Mouse (Mus musculus) left cerebral cortex, postnatal 14 days (tissue): ENCODE data around the gene Srsf2. TPM values are rescaled to one million over a fixed set of nuclear protein-coding genes. Genes with fewer than 3 reads are reported as not detected.

Experiments used
- DNase-seq, 2 experiments: peaks; one replicate each; pipeline ENCODE4 v3.0.0; 2021 to 2022; ENCODE audit warnings: low spot score in 2 of 2, mixed read lengths in 1 of 2
- intact Hi-C: fragments of 180-260 bp; cut with DNase I; formaldehyde crosslinking; loops from one replicate; pipeline ENCODE4 v1.15.1; 2025
- total RNA-seq, 2 experiments: library from RNA; stranded (reverse); gene quantifications; 2 replicates each; pipeline ENCODE4 v1.2.3; 2021

The Srsf2 gene
- total RNA-seq, 2 experiments from 2014 or later, result 161 to 168 TPM

DNA sequence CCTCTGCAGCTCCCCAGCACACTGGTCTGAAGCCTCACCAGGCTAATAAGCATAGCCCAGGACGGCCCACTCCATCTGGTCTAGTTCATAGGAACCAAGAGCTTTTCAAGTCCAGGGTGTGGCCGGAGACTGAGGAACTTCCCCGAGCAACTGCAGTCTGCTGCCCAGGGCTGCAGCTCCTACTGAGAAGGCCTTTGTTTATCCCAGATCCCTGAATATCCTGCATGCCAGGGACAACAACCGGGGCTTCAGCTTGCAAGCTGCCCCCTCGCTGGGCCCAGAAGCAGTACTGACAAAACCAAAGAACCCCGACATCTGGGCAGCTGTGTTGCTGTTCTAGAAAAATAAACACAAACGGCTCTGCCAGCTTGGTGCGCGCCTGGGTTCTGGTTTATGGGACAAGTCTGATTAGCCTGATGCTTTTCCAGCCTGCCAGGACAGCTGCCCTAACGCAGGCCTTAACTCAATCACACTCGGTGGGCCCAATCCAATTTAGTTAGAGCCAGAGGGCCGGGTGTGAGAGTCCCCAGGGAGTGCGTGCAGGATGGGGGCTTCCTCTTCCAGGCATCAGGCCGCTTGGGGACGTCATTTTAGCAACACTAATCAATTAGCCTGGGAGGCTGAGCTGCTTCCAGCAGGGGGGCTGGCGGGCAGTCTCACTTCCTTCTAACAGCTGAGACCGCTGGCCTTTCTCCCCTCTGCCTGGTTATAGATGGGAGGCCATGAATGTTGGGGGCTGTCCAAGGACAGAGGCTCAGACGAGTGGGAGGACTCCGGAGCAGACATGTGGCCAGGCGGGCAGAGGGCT is 38.6 kb downstream of the Srsf2 start:
- no peak for DNase-seq
- intact Hi-C loops, result no loop called here

DNA sequence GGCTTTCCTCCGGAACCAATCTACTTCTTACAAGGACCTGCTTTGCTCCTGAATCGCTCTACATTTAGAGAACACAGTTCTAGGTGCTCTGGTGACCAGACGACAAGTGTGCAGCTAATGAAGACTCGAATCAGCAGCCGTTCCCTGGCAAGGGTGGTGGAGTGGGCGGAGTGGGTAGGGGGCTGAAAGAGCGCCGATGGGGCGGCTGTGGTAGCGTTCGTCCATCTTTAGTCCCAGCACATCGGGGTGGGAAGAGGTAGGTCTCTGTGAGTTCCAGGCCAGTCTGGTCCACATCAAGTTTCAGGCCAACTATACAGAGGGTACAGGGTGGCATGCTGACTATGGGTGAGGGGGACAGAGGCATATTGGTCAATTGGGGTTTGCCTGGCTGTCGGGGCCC is 39.3 kb downstream of the Srsf2 start:
- no peak for DNase-seq
- intact Hi-C loops, result no loop called here

- intact Hi-C loops, result no loop called here
- no peak for DNase-seq
Measured at GRCm38 (mm10) chr11:116812793-116813529, 39.9 kb downstream of the Srsf2 start.

GRCm38 (mm10) chr11:116810983-116811901 is 41.7 kb downstream of the Srsf2 start:
- intact Hi-C loops, result no loop called here

DNA sequence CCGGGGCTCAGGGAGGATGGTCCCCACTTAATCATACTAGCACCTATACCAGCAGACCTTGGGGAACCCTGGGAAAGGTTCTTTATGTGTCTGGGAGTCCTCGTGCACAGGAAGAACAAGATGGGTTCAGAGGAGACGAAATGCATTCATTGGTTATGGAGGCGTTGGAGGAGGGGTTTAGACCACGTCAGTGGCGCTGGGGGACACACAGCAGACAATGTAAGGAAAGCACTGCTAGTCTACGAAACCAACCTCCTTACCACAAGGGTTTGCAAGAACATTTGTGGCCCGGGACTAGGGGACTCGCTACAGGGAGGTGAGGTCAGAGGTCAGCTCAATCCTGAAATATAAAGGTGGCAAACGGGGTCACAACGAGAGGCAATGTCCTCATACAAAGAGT is 42.4 kb downstream of the Srsf2 start:
- DNase-seq, result no peak
- intact Hi-C loops, result no loop called here

More at GRCm38 (mm10) chr11:116810983-116811901, 41.7 kb downstream of the Srsf2 start:
- peak; percentile 85 to 88 for DNase-seq

DNA sequence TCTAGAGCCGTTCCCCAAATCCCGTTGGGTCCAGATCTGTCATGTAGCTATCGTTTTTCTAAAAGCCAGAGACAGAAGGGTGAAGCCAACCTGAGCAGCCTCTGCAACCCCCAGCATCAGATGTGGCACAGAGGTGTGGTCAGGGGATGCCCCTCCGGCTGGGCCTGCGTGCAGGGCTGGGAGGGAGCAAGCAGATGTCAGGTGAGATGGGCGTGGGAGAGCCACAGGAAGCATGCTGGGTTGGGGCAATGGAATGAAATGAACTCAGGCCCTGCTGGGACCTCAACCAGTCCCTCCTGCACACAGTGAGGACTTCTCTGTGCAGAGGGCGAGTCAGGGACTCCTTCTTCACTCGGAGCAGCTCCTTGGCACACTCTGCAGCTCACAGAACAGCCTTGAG is 43.4 kb downstream of the Srsf2 start:
- intact Hi-C loops, result loop anchor here (5.0 kb wide), 1 partner anchor 137 kb away; no protein-coding TSS in a partner anchor
- DNase-seq, result no peak

DNA sequence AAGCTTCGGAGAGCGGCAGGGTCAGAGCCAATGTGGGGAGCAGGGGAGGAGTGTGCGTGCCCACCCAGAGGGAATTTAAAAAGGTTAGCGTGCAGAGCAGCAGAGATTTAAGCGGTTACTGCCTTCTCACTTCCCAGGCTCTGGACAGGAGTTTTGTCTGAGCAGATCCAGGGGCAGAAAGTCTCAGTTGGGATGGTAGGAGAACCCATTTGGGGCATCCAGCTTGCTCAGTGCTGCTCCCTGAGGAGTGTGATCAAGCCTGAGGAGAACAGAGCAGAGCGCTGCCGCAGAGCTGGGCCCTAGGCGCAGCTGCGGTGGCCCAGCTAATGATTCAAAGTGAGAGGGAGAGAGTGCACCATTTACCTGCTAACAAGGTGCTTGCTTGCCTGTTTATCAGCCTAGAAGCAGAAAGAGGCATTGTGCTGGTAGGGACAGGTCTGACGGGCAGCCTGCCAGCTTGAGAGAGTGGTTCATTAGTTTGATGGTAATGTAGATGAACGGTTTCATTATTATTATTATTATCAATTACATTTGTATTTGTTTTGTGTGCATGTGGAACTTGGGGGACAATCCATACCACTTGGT is 44.0 kb downstream of the Srsf2 start:
- intact Hi-C loops, result loop anchor here (1.0 to 5.0 kb wide), 2 partner anchors 137 to 166 kb away; no protein-coding TSS in a partner anchor
- DNase-seq, result no peak

GRCm38 (mm10) chr11:116807938-116808606 is 44.8 kb downstream of the Srsf2 start:
- peak; percentile 82 to 90 for DNase-seq
- intact Hi-C loops, result loop anchor here (1.0 to 5.0 kb wide), 2 partner anchors 136 to 165 kb away; no protein-coding TSS in a partner anchor

DNA sequence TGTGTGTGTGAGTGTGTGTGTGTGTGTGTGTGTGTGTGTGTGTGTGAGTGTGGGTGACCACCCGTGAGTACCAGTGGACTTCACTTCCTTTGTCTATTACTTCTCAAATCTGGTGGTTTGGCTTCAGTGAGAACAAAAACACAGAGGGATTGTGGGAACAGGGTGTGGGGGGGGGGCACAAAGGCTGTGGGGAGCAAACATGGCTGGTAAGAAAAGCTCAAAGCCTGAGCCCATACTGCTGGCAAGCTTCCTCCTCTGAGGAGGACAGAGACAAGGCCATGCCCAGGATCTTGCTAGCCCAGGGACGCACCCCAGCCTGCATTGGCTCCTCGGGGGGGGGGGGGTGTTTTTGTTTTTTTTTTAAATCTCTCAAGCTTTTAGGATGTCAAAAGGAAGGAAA is 45.4 kb downstream of the Srsf2 start:
- intact Hi-C loops, result loop anchor here (5.0 kb wide), 1 partner anchor 135 kb away; no protein-coding TSS in a partner anchor
- DNase-seq, result no peak

DNA sequence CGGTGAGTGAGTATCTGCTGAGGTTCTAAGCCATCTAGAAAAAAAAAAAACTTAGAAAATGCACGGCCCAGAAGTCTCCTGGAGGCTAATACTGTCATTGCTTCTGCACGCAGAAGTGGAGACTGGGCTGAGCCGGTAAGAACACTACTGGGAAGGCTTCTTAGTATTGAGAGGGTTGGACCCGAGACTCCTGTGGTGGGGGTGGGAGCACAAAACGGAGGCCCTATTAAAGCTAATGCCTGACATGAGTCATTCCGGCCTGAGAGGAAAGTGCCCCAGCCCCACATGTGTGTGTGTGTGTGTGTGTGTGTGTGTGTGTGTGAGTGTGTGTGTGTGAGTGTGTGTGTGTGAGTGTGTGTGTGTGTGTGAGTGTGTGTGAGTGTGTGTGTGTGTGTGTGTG is 45.8 kb downstream of the Srsf2 start:
- intact Hi-C loops, result loop anchor here (5.0 kb wide), 1 partner anchor 135 kb away; no protein-coding TSS in a partner anchor
- no peak for DNase-seq

DNA sequence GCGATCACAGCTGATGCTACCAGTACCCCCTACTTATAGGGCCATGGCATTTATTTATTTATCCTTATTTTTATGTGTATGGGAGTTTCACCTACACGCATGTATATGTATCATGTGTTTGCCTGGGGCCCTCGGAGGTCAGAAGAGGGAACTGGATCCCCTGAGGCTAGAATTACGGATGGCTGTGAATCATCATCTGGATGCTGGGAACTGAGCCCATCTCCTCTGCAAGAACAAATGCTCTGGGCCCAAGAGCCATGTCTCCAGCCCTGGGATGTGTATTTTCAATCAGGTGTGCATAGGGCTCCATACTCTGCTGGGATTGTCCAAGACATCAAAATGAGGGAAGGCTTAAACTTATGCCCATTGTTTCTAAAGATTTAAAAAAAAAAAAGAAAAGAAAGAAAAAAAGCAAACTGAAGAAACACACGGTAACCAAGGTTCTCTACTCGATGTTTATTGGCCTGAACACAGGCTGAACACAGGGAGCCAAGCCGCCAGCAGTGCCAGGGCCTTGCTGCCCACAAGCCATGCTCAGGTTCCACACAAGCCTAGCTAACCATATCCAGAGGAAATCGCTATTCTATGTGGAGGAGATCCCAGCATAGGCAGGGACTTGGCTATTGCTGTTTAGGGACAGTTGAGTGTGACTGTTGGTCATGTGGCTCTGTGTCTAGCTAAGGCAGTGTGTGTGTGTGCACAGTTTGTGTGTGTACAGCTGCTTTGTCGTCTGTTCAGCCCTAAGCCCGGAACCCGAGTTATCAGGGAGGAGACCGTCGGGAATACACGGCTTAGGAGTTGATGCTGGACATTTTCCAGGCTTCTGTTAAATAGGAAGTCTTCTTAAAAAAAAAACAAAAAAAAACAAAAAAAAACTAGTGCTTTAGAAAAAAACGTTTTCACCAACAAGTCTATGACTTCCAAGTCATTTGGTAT is 46.5 kb downstream of the Srsf2 start:
- intact Hi-C loops, result loop anchor here (5.0 kb wide), 1 partner anchor 134 kb away; no protein-coding TSS in a partner anchor
- peak in 1 of 2 experiments; percentile 1 for DNase-seq

DNA sequence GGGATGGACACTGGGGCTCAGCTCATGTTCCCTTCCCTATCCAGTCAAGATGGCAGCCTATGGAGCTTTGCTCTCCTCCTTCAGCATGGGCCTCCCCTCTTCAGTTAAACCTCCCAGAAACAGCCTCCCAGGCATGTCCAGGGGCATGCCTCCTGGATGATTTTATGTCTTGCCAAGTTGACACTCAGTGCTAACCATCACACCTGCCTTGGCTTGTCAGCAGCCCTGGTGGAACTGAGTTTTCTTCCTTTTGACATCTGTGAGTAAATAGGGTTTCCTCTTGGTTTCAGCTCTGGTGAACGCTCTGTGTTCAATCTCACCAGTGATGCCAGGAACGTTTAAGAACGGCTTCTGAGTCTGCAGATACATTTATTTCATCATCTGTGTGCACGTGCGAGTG is 50.2 kb downstream of the Srsf2 start:
- no peak for DNase-seq
- intact Hi-C loops, result no loop called here

DNA sequence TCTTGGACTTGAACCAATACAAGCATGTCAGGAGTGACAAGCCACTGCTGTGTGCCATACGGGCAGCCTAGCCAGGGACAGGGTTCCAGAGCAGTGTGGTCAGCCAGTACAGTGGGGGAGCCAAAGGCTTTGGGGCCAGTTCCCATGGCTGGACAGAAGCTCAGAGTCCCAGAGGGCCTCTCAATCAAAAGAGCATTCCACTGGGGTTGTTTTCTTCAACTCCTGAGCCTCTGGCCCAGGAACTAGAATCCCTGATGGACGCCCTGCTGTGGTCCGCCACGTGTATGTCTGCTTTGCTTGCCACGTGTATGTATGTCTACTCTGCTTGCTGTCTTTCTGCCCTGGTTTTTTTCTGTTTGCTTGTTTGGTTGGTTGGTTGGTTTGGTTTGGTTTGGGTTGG is 51.8 kb downstream of the Srsf2 start:
- intact Hi-C loops, result no loop called here
- no peak for DNase-seq

Other genes starting within 250 kb of the Srsf2 start
- gene Rhbdf2, start 226.1 kb downstream of the Srsf2 start, total RNA-seq, result 1 to 10 TPM; 1.5 to 1.9 TPM
- 1 to 10 TPM; 2.8 to 3.0 TPM for gene Prcd, start 199.6 kb downstream of the Srsf2 start, total RNA-seq
- gene Cygb, start 198.8 kb downstream of the Srsf2 start, total RNA-seq, result 10 to 100 TPM; 26.7 to 34.7 TPM
- gene St6galnac1, start 77.6 kb downstream of the Srsf2 start, total RNA-seq, result not detected
- 10 to 100 TPM; 14.9 to 15.9 TPM for gene Mxra7, start 25.0 kb downstream of the Srsf2 start, total RNA-seq
- 10 to 100 TPM; 25.8 to 28.4 TPM for gene Mettl23, start 9.8 kb downstream of the Srsf2 start, total RNA-seq
- gene Jmjd6, start 9.6 kb downstream of the Srsf2 start, total RNA-seq, result 10 to 100 TPM; 25.4 to 30.2 TPM
- 10 to 100 TPM; 36.9 to 45.9 TPM for gene Mfsd11, start 654 bp downstream of the Srsf2 start, total RNA-seq
- 10 to 100 TPM; 80.0 to 86.1 TPM for gene Mgat5b, start 65.8 kb upstream of the Srsf2 start, total RNA-seq